In the genomic region with DNA sequence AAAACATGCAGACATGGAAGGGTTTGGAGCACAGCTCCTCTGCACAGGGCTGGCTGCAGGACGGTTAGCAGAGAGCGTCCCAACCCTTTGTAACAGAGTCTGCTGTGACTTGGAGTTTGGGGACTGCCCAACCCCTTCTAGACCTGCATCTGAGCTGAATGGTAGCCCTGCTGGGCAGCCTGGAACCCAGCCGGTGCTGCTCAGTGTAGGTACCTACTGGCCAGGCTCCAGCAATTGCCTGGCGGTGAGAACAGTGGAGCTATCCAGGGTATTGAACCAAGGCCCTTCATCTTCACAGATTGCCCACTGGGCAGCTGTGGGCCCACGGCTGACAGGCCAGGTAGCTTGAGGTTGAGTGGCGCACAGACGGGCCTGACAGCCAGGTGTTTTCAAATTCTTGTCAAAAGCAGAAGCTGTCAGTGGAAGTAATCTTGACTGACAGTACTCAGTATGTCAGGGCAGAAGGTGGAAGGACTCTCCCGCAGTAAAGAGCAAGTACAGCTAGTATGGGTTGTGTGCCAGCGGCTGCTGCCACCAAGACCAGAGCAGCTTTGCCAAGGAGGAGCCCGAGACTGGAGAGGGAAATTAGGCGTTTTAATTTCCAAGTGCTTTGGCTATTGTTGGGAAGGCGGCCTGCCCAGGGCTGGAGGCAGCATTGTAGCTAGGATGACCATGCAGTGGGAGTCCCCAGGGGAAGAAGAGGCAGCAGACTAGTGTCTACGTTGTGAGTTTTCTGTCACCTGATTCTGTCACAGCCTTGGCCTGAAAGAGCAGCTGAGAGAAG, we compare ENCODE assay signal across 11 mouse cellular contexts. TPM values are rescaled to one million over a fixed set of nuclear protein-coding genes. Genes with fewer than 3 reads are reported as not detected.
DNase-seq lines count a peak whose midpoint lies in the region; ATAC-seq lines count a peak whose summit lies in the region.
"Had no signal": no experiment of that assay in that cellular context is flagged by ENCODE, and none has a peak within 500 bp of the region (broad histone marks: within the 10 kb centered on the region; RNA-seq: fewer than 3 reads in every experiment).

No protein-coding gene starts in this region.

- H3K27ac ChIP-seq in forebrain, embryonic 14.5 days (ENCODE audit: low read depth, low read length) = no peak overlapping the region
- no peak overlapping the region for H3K27ac ChIP-seq in forebrain, embryonic 13.5 days
- H3K27ac ChIP-seq in hindbrain, embryonic 16.5 days (ENCODE audit: low read depth, low read length) = 0 out of 2 replicates have a peak overlapping the region, but pooled peaks have one; percentile 1
- no peak overlapping the region for H3K27ac ChIP-seq in hindbrain, embryonic 14.5 days

- H3K9me3 ChIP-seq in forebrain, embryonic 14.5 days (replicated peaks; ENCODE audit: control insufficient read depth, low read length) = no peaks in the 10 kb centered on the region
- no peaks in the 10 kb centered on the region for H3K9me3 ChIP-seq in forebrain, embryonic 13.5 days (replicated peaks)
- no peaks in the 10 kb centered on the region for H3K9me3 ChIP-seq in hindbrain, embryonic 16.5 days (ENCODE audit: control insufficient read depth, low read length)
- no peaks in the 10 kb centered on the region for H3K9me3 ChIP-seq in hindbrain, embryonic 14.5 days (ENCODE audit: control insufficient read depth, low read length)

- no peaks in the 10 kb centered on the region for H3K4me1 ChIP-seq in forebrain, embryonic 14.5 days (ENCODE audit: control insufficient read depth, insufficient read depth, low read length)
- H3K4me1 ChIP-seq in forebrain, embryonic 13.5 days = no peaks in the 10 kb centered on the region
- H3K4me1 ChIP-seq in hindbrain, embryonic 16.5 days (ENCODE audit: control insufficient read depth, insufficient read depth, low read depth, low read length) = no peaks in the 10 kb centered on the region; the same call in 1 of the 2 replicates
- no peaks in the 10 kb centered on the region for H3K4me1 ChIP-seq in hindbrain, embryonic 14.5 days (replicated peaks; ENCODE audit: control insufficient read depth, insufficient read depth, low read length)

- H3K9ac ChIP-seq in forebrain, embryonic 14.5 days (ENCODE audit: low read length) = no peak overlapping the region
- no peak overlapping the region for H3K9ac ChIP-seq in forebrain, embryonic 13.5 days
- H3K9ac ChIP-seq in hindbrain, embryonic 16.5 days (ENCODE audit: low read depth, low read length) = no peak overlapping the region
- no peak overlapping the region for H3K9ac ChIP-seq in hindbrain, embryonic 14.5 days

- H3K36me3 ChIP-seq in forebrain, embryonic 14.5 days (ENCODE audit: control insufficient read depth, insufficient read depth, low read length) = peaks cover 48% of the 10 kb centered on the region
- peaks cover 67% of the 10 kb centered on the region for H3K36me3 ChIP-seq in forebrain, embryonic 13.5 days (ENCODE audit: poor library complexity, severe bottlenecking)
- peaks cover 29% of the 10 kb centered on the region for H3K36me3 ChIP-seq in hindbrain, embryonic 16.5 days (ENCODE audit: control insufficient read depth, insufficient read depth, low read length)
- peaks cover 71% of the 10 kb centered on the region for H3K36me3 ChIP-seq in hindbrain, embryonic 14.5 days (replicated peaks; ENCODE audit: control insufficient read depth, insufficient read depth)

- H3K27me3 ChIP-seq in forebrain, embryonic 14.5 days (replicated peaks; ENCODE audit: control insufficient read depth, insufficient read depth, low read length) = no peaks in the 10 kb centered on the region
- no peaks in the 10 kb centered on the region for H3K27me3 ChIP-seq in forebrain, embryonic 13.5 days
- no peaks in the 10 kb centered on the region for H3K27me3 ChIP-seq in hindbrain, embryonic 16.5 days (replicated peaks; ENCODE audit: control insufficient read depth, insufficient read depth, low read length)
- H3K27me3 ChIP-seq in hindbrain, embryonic 14.5 days (ENCODE audit: control insufficient read depth, insufficient read depth, low read length) = no peaks in the 10 kb centered on the region

- H3K4me3 ChIP-seq in forebrain, embryonic 14.5 days (ENCODE audit: low read depth, low read length) = no peak overlapping the region
- H3K4me3 ChIP-seq in forebrain, embryonic 13.5 days = no peak overlapping the region
- no peak overlapping the region for H3K4me3 ChIP-seq in hindbrain, embryonic 16.5 days (ENCODE audit: low read length)
- no peak overlapping the region for H3K4me3 ChIP-seq in hindbrain, embryonic 14.5 days (replicated peaks; ENCODE audit: low read length)

- DNase-seq in forebrain, embryonic 14.5 days (ENCODE audit: low spot score) = peak; percentile 31
- DNase-seq in hindbrain, embryonic 14.5 days (ENCODE audit: low spot score) = no peak
- DNase-seq in MN1 (ENCODE audit: low spot score) = peak; percentile 62
- DNase-seq in cerebellum, postnatal 10 days = peak; percentile 74 to 80
- no peak for DNase-seq in right cerebral cortex, postnatal 36 days (ENCODE audit: low spot score in 2 of 2)
- DNase-seq in lung, postnatal 25 days (ENCODE audit: low spot score) = no peak
- DNase-seq: kidney, postnatal 4 days; midbrain, embryonic 14.5 days had no signal

- ATAC-seq in forebrain, embryonic 14.5 days = no peak
- ATAC-seq in forebrain, embryonic 13.5 days = no peak
- ATAC-seq in hindbrain, embryonic 16.5 days = 0 out of 2 replicates have a peak, but pooled peaks have one; percentile 37
- ATAC-seq in hindbrain, embryonic 14.5 days (ENCODE audit: low FRiP score) = no peak
- ATAC-seq: lung, postnatal 0 days had no signal

- WGBS in forebrain, embryonic 14.5 days = 68% methylated on average over 13 of the region's 13 CpGs
- WGBS in forebrain, embryonic 13.5 days = 72% methylated on average over 13 of the region's 13 CpGs
- 67% methylated on average over 13 of the region's 13 CpGs for WGBS in hindbrain, embryonic 16.5 days
- WGBS in hindbrain, embryonic 14.5 days = 67% methylated on average over 13 of the region's 13 CpGs

- H3K4me2 ChIP-seq in forebrain, embryonic 14.5 days (ENCODE audit: low read length) = no peak overlapping the region
- H3K4me2 ChIP-seq in forebrain, embryonic 13.5 days = no peak overlapping the region
- H3K4me2 ChIP-seq in hindbrain, embryonic 16.5 days (ENCODE audit: low read length) = no peak overlapping the region
- no peak overlapping the region for H3K4me2 ChIP-seq in hindbrain, embryonic 14.5 days (replicated peaks)

RNA-seq across cellular contexts. Expression of a gene that starts 27.0 kb away (rescaled TPM):
- 21.7 and 29.1 TPM in 2 replicates for polyA plus RNA-seq in forebrain, embryonic 14.5 days (2014; fragmentation: Nextera tagmentation; extraction: Ambion mirVana)
- 27.4 and 31.1 TPM in 2 replicates for polyA plus RNA-seq in forebrain, embryonic 13.5 days (2015; fragmentation: Nextera tagmentation; extraction: Ambion mirVana)
- polyA plus RNA-seq in hindbrain, embryonic 16.5 days (2015; fragmentation: Nextera tagmentation; extraction: Ambion mirVana) = 21.8 and 23.0 TPM in 2 replicates
- 29.1 and 30.0 TPM in 2 replicates for polyA plus RNA-seq in hindbrain, embryonic 14.5 days (2014; fragmentation: Nextera tagmentation; extraction: Ambion mirVana)

Comparison
In these comparisons a context has a peak if more than half of its experiments do, and no peak if none do; other contexts are left out.
1. DNase-seq: peak in forebrain, embryonic 14.5 days (single experiment), MN1 (single experiment) and cerebellum, postnatal 10 days (2 of 2); none in hindbrain, embryonic 14.5 days (single experiment), right cerebral cortex, postnatal 36 days (0 of 2) and lung, postnatal 25 days (single experiment).